ENCODE assay signal across 21 mouse cellular contexts in the genomic region with DNA sequence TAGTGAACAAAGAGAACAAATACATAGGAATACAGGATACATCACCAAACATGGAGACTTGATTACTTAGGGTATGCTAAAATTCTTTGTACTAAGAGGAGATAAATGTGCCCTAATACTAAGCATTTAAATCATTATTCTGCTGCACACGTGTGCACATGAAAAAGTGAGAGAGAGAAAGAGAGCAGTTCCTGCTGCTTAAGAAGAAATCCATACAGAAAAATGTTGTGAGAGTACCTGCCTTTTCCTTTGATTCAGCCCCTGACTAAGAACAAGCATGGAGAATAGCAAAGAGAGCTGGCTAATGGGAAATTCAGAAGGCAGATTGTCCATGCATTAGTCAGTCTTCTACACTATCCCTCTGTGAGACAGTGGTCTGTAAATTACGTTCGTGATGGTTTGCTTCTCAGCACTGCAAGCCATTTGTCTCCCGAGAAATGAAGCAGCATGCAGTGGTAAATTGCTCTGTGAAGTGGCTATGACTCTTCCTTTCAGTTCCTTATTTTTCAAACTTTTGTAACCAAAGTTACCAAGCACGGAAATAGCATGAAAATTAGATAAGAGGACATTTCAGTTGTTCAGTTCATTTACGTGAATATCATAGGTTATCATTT.
DNase-seq lines count a peak whose midpoint lies in the region; TF ChIP-seq lines count a peak whose summit lies in the region.
"Had no signal": no experiment of that assay in that cellular context is flagged by ENCODE, and none has a peak within 500 bp of the region (broad histone marks: within the 10 kb centered on the region; RNA-seq: fewer than 3 reads in every experiment).

No protein-coding gene starts in this region.

- TF ChIP-seq CTCF in lung, adult 2 months (IDR thresholded peaks at IDR 0.05; ENCODE audit: insufficient read depth, low read length): no peak

- no peaks in the 10 kb centered on the region for H3K36me3 ChIP-seq in macrophage (ENCODE audit: inconsistent target)
- H3K36me3 ChIP-seq: embryonic facial prominence, embryonic 15.5 days; G1E; hindbrain, embryonic 13.5 days; limb, embryonic 12.5 days; midbrain, embryonic 12.5 days; neural tube, embryonic 13.5 days had no signal

- peak; percentile 3 for DNase-seq in lung, postnatal 36 days
- no peak for DNase-seq in lung, adult 2 months
- peak; percentile 17 for DNase-seq in MEL-GATA-1-ER (ENCODE audit: extremely low read depth, low read depth)
- DNase-seq in cerebellum, postnatal 4 days (ENCODE audit: low spot score in 2 of 2): no peak
- DNase-seq in cerebellum, postnatal 14 days: no peak
- DNase-seq in thymus, postnatal 0 days (ENCODE audit: low spot score): no peak
- DNase-seq: adrenal gland, postnatal 25 days; cerebellum, adult 8-10 months; forebrain, postnatal 0 days; heart, postnatal 14 days; lung, postnatal 10 days; thymus, adult 2 months had no signal

- H3K4me1 ChIP-seq in lung, adult 2 months (ENCODE audit: control insufficient read depth, insufficient read depth, low read length): no peaks in the 10 kb centered on the region
- H3K4me1 ChIP-seq: embryonic facial prominence, embryonic 15.5 days; hindbrain, embryonic 13.5 days; limb, embryonic 12.5 days; midbrain, embryonic 12.5 days; neural tube, embryonic 13.5 days had no signal

- no peak overlapping the region for H3K4me3 ChIP-seq in lung, adult 2 months (replicated peaks; ENCODE audit: extremely low read depth, low read depth, low read length)
- H3K4me3 ChIP-seq in macrophage (ENCODE audit: inconsistent target): no peak overlapping the region
- H3K4me3 ChIP-seq: embryonic facial prominence, embryonic 15.5 days; hindbrain, embryonic 13.5 days; limb, embryonic 12.5 days; midbrain, embryonic 12.5 days; neural tube, embryonic 13.5 days had no signal

- TF ChIP-seq POLR2A in lung, adult 2 months (IDR thresholded peaks at IDR 0.05; ENCODE audit: borderline replicate concordance, extremely low read depth, low read depth, low read length): no peak

- no peaks in the 10 kb centered on the region for H3K79me2 ChIP-seq in macrophage (ENCODE audit: inconsistent target)

- H3K27ac ChIP-seq in macrophage: 0 out of 2 replicates have a peak overlapping the region, but pooled peaks have one; percentile 22
- H3K27ac ChIP-seq: embryonic facial prominence, embryonic 15.5 days; hindbrain, embryonic 13.5 days; kidney, postnatal 0 days; limb, embryonic 12.5 days; liver, embryonic 14.5 days; midbrain, embryonic 12.5 days; neural tube, embryonic 13.5 days had no signal

- 44% methylated on average over 6 of the region's 6 CpGs for WGBS in lung, adult 2 months
- WGBS in macrophage (ENCODE audit: missing documents): 4% methylated on average over 6 of the region's 6 CpGs

Comparison
In these comparisons a context has a peak if more than half of its experiments do, and no peak if none do; other contexts are left out.
1. DNase-seq: peak in lung, postnatal 36 days (single experiment) and MEL-GATA-1-ER (single experiment); none in lung, adult 2 months (single experiment), cerebellum, postnatal 4 days (0 of 2), cerebellum, postnatal 14 days (0 of 2) and thymus, postnatal 0 days (single experiment).